In genomic region chr3:127369529-127369928, GRCm38 (mm10) we compare ENCODE assay signal across 20 mouse cellular contexts.
"Had no signal": no experiment of that assay in that cellular context is flagged by ENCODE, and none has a peak within 500 bp of the region (broad histone marks: within the 10 kb centered on the region; RNA-seq: fewer than 3 reads in every experiment).

No protein-coding gene starts in this region.

- ATAC-seq: midbrain, embryonic 16.5 days had no signal

- H3K27ac ChIP-seq: midbrain, embryonic 10.5 days; midbrain, embryonic 12.5 days; neural tube, embryonic 13.5 days; neural tube, embryonic 15.5 days; stomach, embryonic 15.5 days; stomach, postnatal 0 days had no signal

- H3K4me1 ChIP-seq: midbrain, embryonic 12.5 days; stomach, embryonic 15.5 days had no signal

- H3K9ac ChIP-seq: lung, embryonic 14.5 days; midbrain, embryonic 12.5 days; neural tube, embryonic 13.5 days; neural tube, embryonic 15.5 days; stomach, embryonic 15.5 days had no signal

- H3K4me3 ChIP-seq: midbrain, embryonic 10.5 days; midbrain, embryonic 12.5 days; myocyte; neural tube, embryonic 13.5 days; neural tube, embryonic 15.5 days; stomach, embryonic 15.5 days had no signal

- H3K9me3 ChIP-seq: neural tube, embryonic 13.5 days; neural tube, embryonic 15.5 days; stomach, embryonic 15.5 days had no signal

- DNase-seq: lung, adult 18-20 months; lung, embryonic 14.5 days; lung, postnatal 10 days; lung, postnatal 4 days; midbrain, embryonic 14.5 days; retina, postnatal 1 day; right cerebral cortex, adult 18-20 months; right cerebral cortex, postnatal 25 days; right cerebral cortex, postnatal 4 days; thymus, adult 2 months; thymus, postnatal 25 days; thymus, postnatal 4 days had no signal

- H3K27me3 ChIP-seq: midbrain, embryonic 12.5 days; neural tube, embryonic 13.5 days; neural tube, embryonic 15.5 days; stomach, embryonic 15.5 days had no signal

- H3K36me3 ChIP-seq: midbrain, embryonic 10.5 days; midbrain, embryonic 12.5 days; neural tube, embryonic 13.5 days; neural tube, embryonic 15.5 days; stomach, embryonic 15.5 days had no signal
